Mouse (Mus musculus) liver, postnatal 0 days (tissue): ENCODE measurements around the gene Mettl24.

Experiments
- CTCF ChIP-seq: sonication (generic); IDR thresholded peaks from 2 replicates; pipeline ENCODE4 v1.5.1; 2016; ENCODE audit warnings: antibody characterized with exemption, low read depth
- EP300 ChIP-seq: IDR thresholded peaks from 2 replicates; pipeline ENCODE4 v1.6.1; 2016; ENCODE audit warnings: antibody characterized with exemption, low read depth, mild to moderate bottlenecking

- no peak for TF ChIP-seq EP300
- no peak for TF ChIP-seq CTCF
These were observed 32.1 kb downstream of the Mettl24 start for GRCm38 (mm10) chr10:40715151-40715550.
